Mouse (Mus musculus): Measurements from ENCODE around the gene Ifne.

The Ifne gene

GRCm38 (mm10) chr4:88880101-88880500 lies at the start of gene Ifne:
Gene Ifne, minus strand, starts transcription at chr4:88880201.
- no peak for DNase-seq (ENCODE audit: low spot score)

- no peak for DNase-seq (ENCODE audit: low spot score)
Measured at GRCm38 (mm10) chr4:88928341-88929102, 48.5 kb upstream of the Ifne start.

GRCm38 (mm10) chr4:88927850-88928249 lies 47.8 kb upstream of the Ifne start:
- no peak for DNase-seq (ENCODE audit: low spot score)

- DNase-seq (ENCODE audit: low spot score): peak; percentile 65
Measured at GRCm38 (mm10) chr4:88926637-88927036, 46.6 kb upstream of the Ifne start.

GRCm38 (mm10) chr4:88926082-88926481 lies 46.1 kb upstream of the Ifne start:
- no peak for DNase-seq (ENCODE audit: low spot score)

GRCm38 (mm10) chr4:88925456-88925855 lies 45.5 kb upstream of the Ifne start:
- no peak for DNase-seq (ENCODE audit: low spot score)

GRCm38 (mm10) chr4:88921280-88921679 lies 41.3 kb upstream of the Ifne start:
- no peak for DNase-seq (ENCODE audit: low spot score)

GRCm38 (mm10) chr4:88917770-88918460 lies 37.9 kb upstream of the Ifne start:
- DNase-seq (ENCODE audit: low spot score): no peak

GRCm38 (mm10) chr4:88916306-88916705 lies 36.3 kb upstream of the Ifne start:
- DNase-seq (ENCODE audit: low spot score): no peak

GRCm38 (mm10) chr4:88913984-88914383 lies 34.0 kb upstream of the Ifne start:
- no peak for DNase-seq (ENCODE audit: low spot score)

GRCm38 (mm10) chr4:88912882-88913281 lies 32.9 kb upstream of the Ifne start:
- no peak for DNase-seq (ENCODE audit: low spot score)

GRCm38 (mm10) chr4:88912187-88912586 lies 32.2 kb upstream of the Ifne start:
- no peak for DNase-seq (ENCODE audit: low spot score)

- DNase-seq (ENCODE audit: low spot score): peak; percentile 12
Measured at GRCm38 (mm10) chr4:88909600-88910534, 29.9 kb upstream of the Ifne start.

- DNase-seq (ENCODE audit: low spot score): no peak
Measured at GRCm38 (mm10) chr4:88893201-88893754, 13.3 kb upstream of the Ifne start.

GRCm38 (mm10) chr4:88888236-88888635 lies 8.2 kb upstream of the Ifne start:
- DNase-seq (ENCODE audit: low spot score): no peak

GRCm38 (mm10) chr4:88878772-88879171 lies 1.2 kb downstream of the Ifne start:
- no peak for DNase-seq (ENCODE audit: low spot score)

- DNase-seq (ENCODE audit: low spot score): no peak
Measured at GRCm38 (mm10) chr4:88878246-88878645, 1.8 kb downstream of the Ifne start.

GRCm38 (mm10) chr4:88876520-88876919 lies 3.5 kb downstream of the Ifne start:
- DNase-seq (ENCODE audit: low spot score): no peak

- no peak for DNase-seq (ENCODE audit: low spot score)
Measured at GRCm38 (mm10) chr4:88875435-88876095, 4.4 kb downstream of the Ifne start.

- DNase-seq (ENCODE audit: low spot score): peak; percentile 46
Measured at GRCm38 (mm10) chr4:88872691-88873090, 7.3 kb downstream of the Ifne start.

Measured in lung, postnatal 25 days (tissue).